Mouse (Mus musculus): ENCODE data around the gene Cdc27. TPM values are rescaled to one million over a fixed set of nuclear protein-coding genes. Genes with fewer than 3 reads are reported as not detected.
"Not testable (repeated sequence)": the region's sequence is repeated elsewhere in the genome, so short reads cannot be mapped to it uniquely, and the experiment has no call there.

Gene Cdc27
- polyA plus RNA-seq, 1 experiment from 2014 or later = 44.4 TPM

DNA sequence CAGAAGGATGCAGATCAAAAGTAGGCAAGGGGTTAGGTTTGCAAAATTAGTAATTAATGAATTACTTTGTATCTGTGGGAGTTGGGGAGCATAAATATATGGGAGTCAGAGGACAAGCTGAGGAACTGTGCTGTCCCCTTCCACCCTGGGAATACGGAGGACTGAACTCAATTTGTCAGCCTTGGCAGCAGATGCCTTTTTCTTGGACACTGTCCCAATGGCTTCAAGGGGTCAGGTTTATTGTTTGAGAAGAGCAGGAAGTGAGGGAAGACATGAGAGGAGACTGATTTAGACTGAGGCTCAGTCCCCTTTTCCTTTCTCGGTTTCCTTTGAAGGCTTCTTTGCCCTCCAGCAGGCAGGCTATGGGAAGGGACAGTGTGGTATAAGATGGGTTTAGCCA is 22.1 kb upstream of the Cdc27 start:
- H3K4me2 ChIP-seq (replicated peaks) = no peak overlapping the region
- H3K9me3 ChIP-seq (ENCODE audit: control insufficient read depth, low read length) = no peaks in the 10 kb centered on the region
- WGBS = 76% methylated on average over 2 of the region's 2 CpGs
- H3K27me3 ChIP-seq (ENCODE audit: control insufficient read depth, insufficient read depth, low read length) = peaks cover 5% of the 10 kb centered on the region
- H3K36me3 ChIP-seq (replicated peaks; ENCODE audit: control insufficient read depth, insufficient read depth) = no peaks in the 10 kb centered on the region
- DNase-seq (ENCODE audit: low spot score) (no peak), ATAC-seq (ENCODE audit: low FRiP score) (no peak)
- no peaks in the 10 kb centered on the region for H3K4me1 ChIP-seq (replicated peaks; ENCODE audit: control insufficient read depth, insufficient read depth, low read length)
- no peak overlapping the region for H3K4me3 ChIP-seq (replicated peaks; ENCODE audit: low read length)
- no peak overlapping the region for H3K27ac ChIP-seq
- H3K9ac ChIP-seq = no peak overlapping the region

DNA sequence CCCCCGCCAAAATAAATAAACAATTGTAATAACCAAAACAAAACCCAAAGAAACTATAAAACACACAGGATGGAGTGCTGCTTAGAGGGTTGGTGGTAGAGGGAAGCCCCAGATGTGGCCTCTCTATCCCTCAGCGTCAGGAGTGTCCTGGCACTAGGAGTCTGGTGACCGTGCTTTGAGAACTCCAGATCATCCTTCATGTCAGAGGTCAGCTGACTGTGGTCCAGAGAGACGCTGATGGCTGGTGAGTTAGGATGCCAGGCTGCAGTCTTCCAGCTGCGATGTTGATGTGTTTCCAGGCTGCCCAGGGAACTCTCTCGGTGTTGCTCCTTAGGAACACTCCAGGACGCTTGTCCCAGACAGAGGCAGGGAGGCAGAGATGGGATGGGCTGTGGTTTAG is 21.7 kb upstream of the Cdc27 start:
- ATAC-seq (ENCODE audit: low FRiP score) (no peak), DNase-seq (ENCODE audit: low spot score) (no peak)
- no peak overlapping the region for H3K27ac ChIP-seq
- H3K27me3 ChIP-seq (ENCODE audit: control insufficient read depth, insufficient read depth, low read length) = peaks cover 5% of the 10 kb centered on the region
- H3K36me3 ChIP-seq (replicated peaks; ENCODE audit: control insufficient read depth, insufficient read depth) = no peaks in the 10 kb centered on the region
- no peak overlapping the region for H3K4me3 ChIP-seq (replicated peaks; ENCODE audit: low read length)
- H3K9me3 ChIP-seq (ENCODE audit: control insufficient read depth, low read length) = no peaks in the 10 kb centered on the region
- no peak overlapping the region for H3K4me2 ChIP-seq (replicated peaks)
- no peaks in the 10 kb centered on the region for H3K4me1 ChIP-seq (replicated peaks; ENCODE audit: control insufficient read depth, insufficient read depth, low read length)
- 52% methylated on average over 7 of the region's 7 CpGs for WGBS
- H3K9ac ChIP-seq = no peak overlapping the region

DNA sequence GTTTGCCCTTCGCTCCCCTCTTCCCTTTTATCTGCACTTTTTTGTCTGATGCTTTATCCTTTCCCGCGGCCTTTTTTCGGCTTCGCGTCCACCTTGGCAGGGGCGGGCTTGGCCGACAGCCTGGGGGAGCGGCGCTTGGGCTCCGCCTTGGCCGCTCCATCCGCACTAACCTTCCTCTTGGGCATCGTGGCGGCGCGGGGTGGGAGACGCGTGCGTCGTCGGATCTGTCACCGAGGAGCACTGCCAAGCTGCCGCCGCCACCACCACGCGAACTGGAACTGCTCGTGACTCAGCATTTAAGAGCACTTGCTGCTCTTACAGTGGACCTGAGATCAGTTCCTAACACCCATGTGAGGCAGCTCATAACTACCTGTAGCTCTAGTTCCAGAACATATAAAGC is 21.0 kb upstream of the Cdc27 start:
- 1% methylated on average over 28 of the region's 28 CpGs for WGBS
- H3K9ac ChIP-seq = peak overlapping the region; percentile 39
- peak overlapping the region; percentile 64 for H3K4me2 ChIP-seq (replicated peaks)
- H3K36me3 ChIP-seq (replicated peaks; ENCODE audit: control insufficient read depth, insufficient read depth); ATAC-seq (ENCODE audit: low FRiP score); H3K27ac ChIP-seq; H3K4me1 ChIP-seq (replicated peaks; ENCODE audit: control insufficient read depth, insufficient read depth, low read length); H3K9me3 ChIP-seq (ENCODE audit: control insufficient read depth, low read length); H3K27me3 ChIP-seq (ENCODE audit: control insufficient read depth, insufficient read depth, low read length): not testable (repeated sequence)
- peak; percentile 44 for DNase-seq (ENCODE audit: low spot score)
- H3K4me3 ChIP-seq (replicated peaks; ENCODE audit: low read length) = peak overlapping the region; percentile 32

GRCm38 (mm10) chr11:104570515-104570914 is 20.1 kb upstream of the Cdc27 start:
- not testable (repeated sequence) for H3K4me2 ChIP-seq (replicated peaks); DNase-seq (ENCODE audit: low spot score); H3K36me3 ChIP-seq (replicated peaks; ENCODE audit: control insufficient read depth, insufficient read depth); H3K27ac ChIP-seq; ATAC-seq (ENCODE audit: low FRiP score); H3K27me3 ChIP-seq (ENCODE audit: control insufficient read depth, insufficient read depth, low read length); H3K9ac ChIP-seq; H3K9me3 ChIP-seq (ENCODE audit: control insufficient read depth, low read length); H3K4me3 ChIP-seq (replicated peaks; ENCODE audit: low read length); H3K4me1 ChIP-seq (replicated peaks; ENCODE audit: control insufficient read depth, insufficient read depth, low read length)
- 93% methylated on average over 8 of the region's 8 CpGs for WGBS

DNA sequence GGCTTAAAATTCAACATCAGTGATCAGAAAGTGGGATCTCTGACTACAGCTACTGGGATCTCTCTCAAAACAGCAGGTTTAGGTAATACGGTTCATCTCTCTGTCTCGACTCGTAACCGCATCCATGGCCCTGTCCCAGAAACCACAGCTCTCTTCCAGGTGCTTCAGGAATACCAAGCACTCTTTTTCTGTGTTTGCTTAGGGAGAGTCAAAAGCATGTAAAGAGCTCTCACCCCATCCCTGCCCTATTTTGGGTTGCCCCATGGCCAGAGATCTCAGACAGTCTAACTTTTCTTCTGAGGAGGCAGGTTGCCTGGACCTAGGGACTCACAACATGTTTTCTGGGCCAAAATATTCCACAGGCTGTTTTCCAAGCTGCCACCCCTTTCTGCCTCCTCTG is 17.9 kb upstream of the Cdc27 start:
- Histone ChIP-seq H3K9me3 (ENCODE audit: control insufficient read depth, low read length) (no peaks in the 10 kb centered on the region), H3K27ac (no peak overlapping the region), H3K36me3 (replicated peaks; ENCODE audit: control insufficient read depth, insufficient read depth) (no peaks in the 10 kb centered on the region), H3K4me3 (replicated peaks; ENCODE audit: low read length) (no peak overlapping the region), H3K27me3 (ENCODE audit: control insufficient read depth, insufficient read depth, low read length) (peaks cover 5% of the 10 kb centered on the region), H3K4me2 (replicated peaks) (no peak overlapping the region), H3K9ac (no peak overlapping the region), H3K4me1 (replicated peaks; ENCODE audit: control insufficient read depth, insufficient read depth, low read length) (no peaks in the 10 kb centered on the region)
- DNase-seq (ENCODE audit: low spot score) (no peak), ATAC-seq (ENCODE audit: low FRiP score) (no peak)
- 96% methylated on average over 4 of the region's 4 CpGs for WGBS

GRCm38 (mm10) chr11:104567736-104568135 is 17.3 kb upstream of the Cdc27 start:
- Histone ChIP-seq H3K27ac (no peak overlapping the region), H3K4me3 (replicated peaks; ENCODE audit: low read length) (no peak overlapping the region), H3K9ac (no peak overlapping the region), H3K9me3 (ENCODE audit: control insufficient read depth, low read length) (no peaks in the 10 kb centered on the region), H3K4me2 (replicated peaks) (no peak overlapping the region), H3K4me1 (replicated peaks; ENCODE audit: control insufficient read depth, insufficient read depth, low read length) (no peaks in the 10 kb centered on the region), H3K27me3 (ENCODE audit: control insufficient read depth, insufficient read depth, low read length) (peaks cover 5% of the 10 kb centered on the region), H3K36me3 (replicated peaks; ENCODE audit: control insufficient read depth, insufficient read depth) (no peaks in the 10 kb centered on the region)
- no peak for DNase-seq (ENCODE audit: low spot score)
- ATAC-seq (ENCODE audit: low FRiP score) = no peak
- 89% methylated on average over 9 of the region's 9 CpGs for WGBS

DNA sequence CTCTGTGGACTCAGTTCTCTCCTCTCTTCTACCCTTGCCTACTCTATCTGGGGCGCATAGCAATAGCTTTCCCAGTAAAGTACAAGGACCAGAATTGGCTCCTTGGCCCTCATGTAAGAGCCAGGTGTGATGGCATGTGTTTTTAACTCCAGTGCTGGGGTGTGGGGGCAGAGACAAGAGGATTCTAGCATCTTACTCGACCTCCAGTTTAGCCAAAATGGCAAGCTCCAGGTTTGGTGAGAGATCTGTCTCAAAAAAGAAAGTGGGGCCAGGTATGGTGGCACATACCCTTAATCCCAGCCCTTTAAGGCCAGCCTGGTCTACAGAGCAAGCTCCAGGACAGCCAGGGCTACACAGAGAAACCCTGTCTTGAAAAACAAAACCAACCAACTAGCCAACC is 16.4 kb upstream of the Cdc27 start:
- Histone ChIP-seq H3K4me1 (replicated peaks; ENCODE audit: control insufficient read depth, insufficient read depth, low read length) (no peaks in the 10 kb centered on the region), H3K4me2 (replicated peaks) (no peak overlapping the region), H3K9ac (no peak overlapping the region), H3K4me3 (replicated peaks; ENCODE audit: low read length) (no peak overlapping the region), H3K27me3 (ENCODE audit: control insufficient read depth, insufficient read depth, low read length) (peaks cover 1% of the 10 kb centered on the region), H3K9me3 (ENCODE audit: control insufficient read depth, low read length) (no peaks in the 10 kb centered on the region), H3K36me3 (replicated peaks; ENCODE audit: control insufficient read depth, insufficient read depth) (no peaks in the 10 kb centered on the region), H3K27ac (no peak overlapping the region)
- 80% methylated on average over 2 of the region's 2 CpGs for WGBS
- DNase-seq (ENCODE audit: low spot score) = no peak
- ATAC-seq (ENCODE audit: low FRiP score) = no peak

DNA sequence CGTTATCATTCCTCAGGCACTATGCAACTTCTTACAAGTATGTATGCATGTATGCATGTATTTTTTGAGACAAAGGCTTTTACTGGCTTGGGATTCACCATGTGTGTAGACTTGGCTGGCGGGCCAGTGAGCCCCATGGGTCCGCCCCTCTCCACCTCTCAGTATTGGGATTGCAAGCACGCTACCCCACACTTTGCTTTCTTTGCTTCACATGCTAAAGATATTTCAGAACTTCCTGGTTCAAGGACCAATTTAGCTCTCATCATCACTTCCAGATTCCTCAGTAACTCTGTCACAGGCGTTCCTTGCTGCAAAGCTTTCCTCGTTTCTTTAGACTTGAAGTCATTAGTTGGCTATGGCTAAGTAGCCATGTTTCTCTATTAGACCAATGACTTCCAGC is 15.7 kb upstream of the Cdc27 start:
- no peaks in the 10 kb centered on the region for H3K36me3 ChIP-seq (replicated peaks; ENCODE audit: control insufficient read depth, insufficient read depth)
- no peak for ATAC-seq (ENCODE audit: low FRiP score)
- no peaks in the 10 kb centered on the region for H3K4me1 ChIP-seq (replicated peaks; ENCODE audit: control insufficient read depth, insufficient read depth, low read length)
- no peak overlapping the region for H3K4me2 ChIP-seq (replicated peaks)
- H3K4me3 ChIP-seq (replicated peaks; ENCODE audit: low read length) = no peak overlapping the region
- no peaks in the 10 kb centered on the region for H3K27me3 ChIP-seq (ENCODE audit: control insufficient read depth, insufficient read depth, low read length)
- H3K27ac ChIP-seq = no peak overlapping the region
- 89% methylated on average over 6 of the region's 6 CpGs for WGBS
- no peak for DNase-seq (ENCODE audit: low spot score)
- H3K9me3 ChIP-seq (ENCODE audit: control insufficient read depth, low read length) = no peaks in the 10 kb centered on the region
- no peak overlapping the region for H3K9ac ChIP-seq

GRCm38 (mm10) chr11:104565172-104565571 is 14.8 kb upstream of the Cdc27 start:
- H3K27ac ChIP-seq = no peak overlapping the region
- no peak overlapping the region for H3K4me2 ChIP-seq (replicated peaks)
- DNase-seq (ENCODE audit: low spot score) (no peak), ATAC-seq (ENCODE audit: low FRiP score) (no peak)
- no peaks in the 10 kb centered on the region for H3K9me3 ChIP-seq (ENCODE audit: control insufficient read depth, low read length)
- no peak overlapping the region for H3K4me3 ChIP-seq (replicated peaks; ENCODE audit: low read length)
- WGBS = 90% methylated on average over 9 of the region's 9 CpGs
- no peak overlapping the region for H3K9ac ChIP-seq
- no peaks in the 10 kb centered on the region for H3K4me1 ChIP-seq (replicated peaks; ENCODE audit: control insufficient read depth, insufficient read depth, low read length)
- no peaks in the 10 kb centered on the region for H3K36me3 ChIP-seq (replicated peaks; ENCODE audit: control insufficient read depth, insufficient read depth)
- H3K27me3 ChIP-seq (ENCODE audit: control insufficient read depth, insufficient read depth, low read length) = no peaks in the 10 kb centered on the region

- no peaks in the 10 kb centered on the region for H3K9me3 ChIP-seq (ENCODE audit: control insufficient read depth, low read length)
- DNase-seq (ENCODE audit: low spot score) = no peak
- no peaks in the 10 kb centered on the region for H3K27me3 ChIP-seq (ENCODE audit: control insufficient read depth, insufficient read depth, low read length)
- no peaks in the 10 kb centered on the region for H3K36me3 ChIP-seq (replicated peaks; ENCODE audit: control insufficient read depth, insufficient read depth)
- no peak overlapping the region for H3K9ac ChIP-seq
- no peak overlapping the region for H3K27ac ChIP-seq
- H3K4me1 ChIP-seq (replicated peaks; ENCODE audit: control insufficient read depth, insufficient read depth, low read length) = no peaks in the 10 kb centered on the region
- no peak overlapping the region for H3K4me3 ChIP-seq (replicated peaks; ENCODE audit: low read length)
- ATAC-seq (ENCODE audit: low FRiP score) = no peak
- H3K4me2 ChIP-seq (replicated peaks) = no peak overlapping the region
- 92% methylated on average over 1 of the region's 1 CpGs for WGBS
Measured at GRCm38 (mm10) chr11:104563496-104563895, 13.1 kb upstream of the Cdc27 start.
